Mouse (Mus musculus) forebrain, embryonic 11.5 days (tissue): ENCODE results near the gene Mtf1. TPM values are rescaled to one million over a fixed set of nuclear protein-coding genes. Genes with fewer than 3 reads are reported as not detected.

Experiments
- ATAC-seq: fragments of 200-750 bp; cut with Nextera tagmentation; replicated peaks from 2 replicates; pipeline ENCODE4 v1.8.0; 2017; ENCODE audit warnings: moderate TSS enrichment; ENCODE audit not compliant: low FRiP score
- DNase-seq: peaks from one replicate; pipeline ENCODE4 v3.0.0-alpha.2; 2017; ENCODE audit warnings: low spot score
- H3K27ac ChIP-seq: fragments of 300-500 bp; sonication (generic); 2 replicates; pipeline ENCODE4 v1.5.1; 2014; ENCODE audit warnings: low read depth, low read length
- H3K27me3 ChIP-seq: fragments of 300-500 bp; sonication (generic); 2 replicates; pipeline ENCODE4 v1.6.1; 2014; ENCODE audit warnings: mild to moderate bottlenecking, low read length, mixed read lengths; ENCODE audit not compliant: control insufficient read depth, insufficient read depth
- H3K36me3 ChIP-seq: fragments of 300-500 bp; sonication (generic); 2 replicates; pipeline ENCODE4 v1.6.1; 2014; ENCODE audit warnings: mild to moderate bottlenecking, low read length, moderate library complexity, mixed read lengths; ENCODE audit not compliant: control insufficient read depth, insufficient read depth
- H3K4me1 ChIP-seq: fragments of 300-500 bp; sonication (generic); replicated peaks from 2 replicates; pipeline ENCODE4 v1.6.1; 2014; ENCODE audit warnings: low read length, mixed read lengths; ENCODE audit not compliant: control insufficient read depth, insufficient read depth
- H3K4me2 ChIP-seq: fragments of 300-500 bp; sonication (generic); 2 replicates; pipeline ENCODE4 v1.6.1; 2014; ENCODE audit warnings: low read depth, mild to moderate bottlenecking, low read length, moderate library complexity, mixed read lengths; ENCODE audit not compliant: severe bottlenecking
- H3K4me3 ChIP-seq: fragments of 300-500 bp; sonication (generic); 2 replicates; pipeline ENCODE4 v1.5.1; 2014; ENCODE audit warnings: low read depth, low read length
- H3K9ac ChIP-seq: fragments of 300-500 bp; sonication (generic); 2 replicates; pipeline ENCODE4 v1.6.1; 2014; ENCODE audit warnings: low read length
- H3K9me3 ChIP-seq: fragments of 300-500 bp; sonication (generic); 2 replicates; pipeline ENCODE4 v1.6.1; 2016; ENCODE audit warnings: low read length, mixed read lengths; ENCODE audit not compliant: control insufficient read depth
- WGBS: fragments of 180-500 bp; shearing (Covaris S2); extraction: QIAGEN DNeasy Blood & Tissue Kit; methylation state at CpG from one replicate; pipeline ENCODE4 v1.1.7; 2014; 5-methylcytosine and 5-hydroxymethylcytosine counted together
- polyA plus RNA-seq: library from polyadenylated mRNA; unstranded; fragments of >200 nt; fragmentation: Nextera tagmentation; extraction: Ambion mirVana; gene quantifications from 2 replicates; pipeline ENCODE4 v1.2.1, GENCODE M21; 2014

Mtf1 gene
- polyA plus RNA-seq, 1 experiment from 2014 or later, result 15.4 TPM

GRCm38 (mm10) chr4:124768963-124769591, 32.8 kb upstream of the Mtf1 start:
- Histone ChIP-seq H3K4me1 (no peaks in the 10 kb centered on the region), H3K9me3 (no peaks in the 10 kb centered on the region), H3K9ac (no peak overlapping the region), H3K27ac (no peak overlapping the region), H3K27me3 (no peaks in the 10 kb centered on the region), H3K36me3 (no peaks in the 10 kb centered on the region), H3K4me2 (no peak overlapping the region), H3K4me3 (no peak overlapping the region)
- ATAC-seq, result no peak
- DNase-seq, result no peak
- WGBS, result 89% methylated on average over 13 of the region's 13 CpGs

DNA sequence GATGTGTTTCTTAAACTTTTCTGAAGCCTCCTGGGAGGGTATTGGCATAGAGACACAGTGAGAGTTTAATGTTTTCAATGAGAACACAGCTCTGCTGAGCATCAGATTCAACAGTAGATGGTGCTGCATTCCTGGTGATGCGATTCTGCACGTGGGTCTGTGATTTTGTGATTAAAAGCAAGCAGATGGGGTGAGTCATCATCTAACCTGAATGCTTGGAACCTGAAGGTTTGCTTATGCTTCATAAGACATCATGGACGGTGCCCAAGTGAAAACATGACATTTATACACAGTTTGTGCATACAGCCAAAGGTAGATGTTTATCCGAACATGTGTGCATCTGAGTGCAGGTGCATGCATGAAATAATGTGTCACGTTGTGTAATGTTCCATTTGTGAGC, 31.3 kb upstream of the Mtf1 start:
- 77% methylated on average over 5 of the region's 5 CpGs for WGBS
- no peak overlapping the region for H3K27ac ChIP-seq
- DNase-seq, result no peak
- no peaks in the 10 kb centered on the region for H3K36me3 ChIP-seq
- no peak overlapping the region for H3K9ac ChIP-seq
- H3K4me3 ChIP-seq, result no peak overlapping the region
- H3K27me3 ChIP-seq, result no peaks in the 10 kb centered on the region
- no peak for ATAC-seq
- no peak overlapping the region for H3K4me2 ChIP-seq
- no peaks in the 10 kb centered on the region for H3K9me3 ChIP-seq
- H3K4me1 ChIP-seq, result no peaks in the 10 kb centered on the region

DNA sequence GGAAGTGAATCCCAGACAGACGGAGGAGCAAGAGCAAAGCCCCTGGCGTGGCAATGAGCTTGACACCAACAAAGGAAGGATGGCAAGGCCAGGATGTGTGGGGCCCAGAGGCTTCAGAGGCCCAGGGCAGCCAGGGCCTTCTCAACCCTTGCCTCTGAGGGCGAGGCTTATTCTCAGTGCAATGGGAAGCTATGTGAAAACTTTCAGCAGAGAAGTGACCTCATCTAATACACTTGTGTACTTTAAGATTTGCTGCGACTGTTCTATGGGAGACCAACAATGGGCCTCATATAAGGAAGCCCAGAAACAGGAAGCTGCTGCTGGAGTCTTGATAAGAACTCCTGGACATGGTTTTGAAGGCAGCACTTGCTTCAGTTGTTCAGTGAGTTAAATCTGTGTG, 29.8 kb upstream of the Mtf1 start:
- 67% methylated on average over 4 of the region's 4 CpGs for WGBS
- no peak for ATAC-seq
- Histone ChIP-seq H3K4me3 (no peak overlapping the region), H3K9me3 (no peaks in the 10 kb centered on the region), H3K27ac (no peak overlapping the region), H3K36me3 (no peaks in the 10 kb centered on the region), H3K4me1 (no peaks in the 10 kb centered on the region), H3K9ac (no peak overlapping the region), H3K27me3 (no peaks in the 10 kb centered on the region), H3K4me2 (no peak overlapping the region)
- no peak for DNase-seq

DNA sequence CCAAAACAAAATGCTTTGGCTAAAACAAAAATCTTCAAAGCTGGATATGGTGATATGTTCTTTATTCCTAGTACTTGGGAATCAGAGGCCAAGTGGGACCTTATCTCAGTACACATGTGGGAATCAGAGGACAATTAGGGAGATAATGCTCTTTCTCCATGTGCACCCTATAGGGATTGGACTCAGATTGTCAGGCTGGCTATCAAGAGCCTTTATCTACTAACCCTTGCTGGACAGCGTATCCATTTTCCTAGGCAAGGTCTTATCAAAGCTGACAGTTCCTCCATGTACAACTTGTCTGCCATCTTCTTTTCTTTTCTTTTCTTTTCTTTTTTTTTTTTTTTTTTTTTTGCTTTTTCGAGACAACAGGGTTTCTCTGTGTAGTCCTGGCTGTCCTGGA, 28.5 kb upstream of the Mtf1 start:
- Histone ChIP-seq H3K4me3 (no peak overlapping the region), H3K9me3 (no peaks in the 10 kb centered on the region), H3K27me3 (no peaks in the 10 kb centered on the region), H3K4me2 (no peak overlapping the region), H3K27ac (no peak overlapping the region), H3K4me1 (no peaks in the 10 kb centered on the region), H3K36me3 (no peaks in the 10 kb centered on the region), H3K9ac (no peak overlapping the region)
- 73% methylated on average over 2 of the region's 2 CpGs for WGBS
- no peak for DNase-seq
- ATAC-seq, result no peak

GRCm38 (mm10) chr4:124773995-124774394, 27.9 kb upstream of the Mtf1 start:
- H3K36me3 ChIP-seq, result no peaks in the 10 kb centered on the region
- 89% methylated on average over 6 of the region's 6 CpGs for WGBS
- DNase-seq, result no peak

GRCm38 (mm10) chr4:124774429-124774828, 27.5 kb upstream of the Mtf1 start:
- no peaks in the 10 kb centered on the region for H3K27me3 ChIP-seq

More at GRCm38 (mm10) chr4:124773995-124774394, 27.9 kb upstream of the Mtf1 start:
- Histone ChIP-seq H3K4me2 (no peak overlapping the region), H3K4me3 (no peak overlapping the region), H3K4me1 (no peaks in the 10 kb centered on the region), H3K27ac (no peak overlapping the region), H3K9me3 (no peaks in the 10 kb centered on the region), H3K9ac (no peak overlapping the region), H3K27me3 (no peaks in the 10 kb centered on the region)
- no peak for ATAC-seq

GRCm38 (mm10) chr4:124781361-124781760, 20.5 kb upstream of the Mtf1 start:
- Histone ChIP-seq H3K4me2 (no peak overlapping the region), H3K36me3 (peaks cover 2% of the 10 kb centered on the region; the same call in 1 of the 2 replicates), H3K27ac (no peak overlapping the region), H3K9ac (no peak overlapping the region), H3K4me3 (no peak overlapping the region), H3K4me1 (no peaks in the 10 kb centered on the region), H3K27me3 (no peaks in the 10 kb centered on the region), H3K9me3 (no peaks in the 10 kb centered on the region)
- ATAC-seq (no peak), DNase-seq (no peak)
- WGBS, result 64% methylated on average over 7 of the region's 7 CpGs

More at GRCm38 (mm10) chr4:124774429-124774828, 27.5 kb upstream of the Mtf1 start:
- no peak overlapping the region for H3K9ac ChIP-seq
- H3K4me1 ChIP-seq, result no peaks in the 10 kb centered on the region
- DNase-seq (no peak), ATAC-seq (no peak)
- WGBS, result 78% methylated on average over 2 of the region's 2 CpGs
- no peak overlapping the region for H3K4me3 ChIP-seq
- H3K9me3 ChIP-seq, result no peaks in the 10 kb centered on the region
- no peak overlapping the region for H3K27ac ChIP-seq
- no peaks in the 10 kb centered on the region for H3K36me3 ChIP-seq
- no peak overlapping the region for H3K4me2 ChIP-seq

GRCm38 (mm10) chr4:124782395-124782794, 19.5 kb upstream of the Mtf1 start:
- H3K36me3 ChIP-seq, result peaks cover 2% of the 10 kb centered on the region; the same call in 1 of the 2 replicates
- 92% methylated on average over 8 of the region's 8 CpGs for WGBS
- H3K27ac ChIP-seq, result no peak overlapping the region

DNA sequence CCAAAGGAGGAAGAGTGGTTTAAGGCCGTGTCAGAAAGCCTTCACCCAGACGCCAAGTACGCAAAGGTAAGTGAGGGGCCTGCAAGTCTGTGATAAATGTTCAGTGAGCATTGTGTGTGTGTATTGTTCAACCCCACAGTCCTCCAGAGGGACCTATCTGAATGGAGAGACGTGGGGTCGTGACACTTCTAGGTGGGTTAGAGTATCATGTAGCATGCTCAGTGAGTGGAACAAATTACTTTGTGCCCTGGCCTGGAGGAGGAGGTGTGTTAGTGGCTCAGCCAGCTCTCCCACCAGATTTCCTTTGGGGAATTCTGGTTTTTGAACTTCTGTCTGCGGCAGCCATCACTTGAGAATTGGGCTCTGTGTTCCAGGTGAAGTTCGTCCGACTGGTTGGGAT, 18.0 kb upstream of the Mtf1 start:
- H3K4me1 ChIP-seq, result no peaks in the 10 kb centered on the region
- DNase-seq, result no peak
- WGBS, result 89% methylated on average over 8 of the region's 8 CpGs
- H3K9ac ChIP-seq, result no peak overlapping the region
- H3K27ac ChIP-seq, result no peak overlapping the region
- no peak overlapping the region for H3K4me2 ChIP-seq
- H3K4me3 ChIP-seq, result no peak overlapping the region
- no peaks in the 10 kb centered on the region for H3K27me3 ChIP-seq
- no peaks in the 10 kb centered on the region for H3K9me3 ChIP-seq
- peaks cover 2% of the 10 kb centered on the region; the same call in 1 of the 2 replicates for H3K36me3 ChIP-seq
- no peak for ATAC-seq

More at GRCm38 (mm10) chr4:124782395-124782794, 19.5 kb upstream of the Mtf1 start:
- Histone ChIP-seq H3K4me2 (no peak overlapping the region), H3K27me3 (no peaks in the 10 kb centered on the region), H3K9me3 (no peaks in the 10 kb centered on the region), H3K4me3 (no peak overlapping the region), H3K9ac (no peak overlapping the region), H3K4me1 (no peaks in the 10 kb centered on the region)
- ATAC-seq (no peak), DNase-seq (no peak)
